ENCODE assay signal across 18 mouse cellular contexts in genomic region chr1:143318381-143318780, GRCm38 (mm10).
A peak's percentile ranks its signal among the peaks of the same experiment; 100 is the strongest.
DNase-seq lines count a peak whose midpoint lies in the region; TF ChIP-seq lines count a peak whose summit lies in the region.
"Had no signal": no experiment of that assay in that cellular context is flagged by ENCODE, and none has a peak within 500 bp of the region (broad histone marks: within the 10 kb centered on the region; RNA-seq: fewer than 3 reads in every experiment).

No protein-coding gene starts in this region.

- DNase-seq in left cerebral cortex, adult 2 months (ENCODE audit: extremely low spot score in 1 of 2, low spot score in 2 of 2): peak; percentile 19 to 24
- no peak for DNase-seq in left cerebral cortex, postnatal 10 days (ENCODE audit: extremely low spot score in 1 of 2, low spot score in 2 of 2)
- peak; percentile 5 to 16 for DNase-seq in right cerebral cortex, postnatal 36 days (ENCODE audit: low spot score in 2 of 2)
- DNase-seq in right cerebral cortex, postnatal 25 days: no peak
- peak; percentile 23 to 24 for DNase-seq in left cerebral cortex, postnatal 14 days (ENCODE audit: low spot score in 2 of 2)
- no peak for DNase-seq in heart, adult 9 months (ENCODE audit: low spot score in 2 of 2)
- DNase-seq in kidney, adult 11 months: no peak
- DNase-seq: adrenal gland, postnatal 14 days; cerebellum, adult 18-20 months; cerebellum, adult 9-11 months; forebrain, postnatal 0 days; gastrocnemius, adult 2 months; gastrocnemius, postnatal 25 days; heart, postnatal 36 days had no signal

- intact Hi-C loops in left cerebral cortex, adult 2 months (cut with DNase I): no loop called here
- intact Hi-C loops in left cerebral cortex, postnatal 10 days (cut with DNase I): no loop called here
- intact Hi-C loops in left cerebral cortex, postnatal 14 days (cut with DNase I): no loop called here

- H3K4me3 ChIP-seq in left cerebral cortex, adult 2 months: peak overlapping the region; percentile 11; the same call in 1 of the 2 replicates
- H3K4me3 ChIP-seq: embryonic facial prominence, embryonic 10.5 days; forebrain, embryonic 13.5 days; gastrocnemius, adult 2 months; heart, embryonic 13.5 days; hindbrain, embryonic 15.5 days had no signal

- TF ChIP-seq CTCF in left cerebral cortex, adult 2 months (IDR thresholded peaks at IDR 0.05): no peak

- H3K27ac ChIP-seq in left cerebral cortex, adult 2 months: no peak overlapping the region
- H3K27ac ChIP-seq: embryonic facial prominence, embryonic 10.5 days; forebrain, embryonic 13.5 days; gastrocnemius, adult 2 months; heart, embryonic 13.5 days; hindbrain, embryonic 15.5 days had no signal

Comparison
In these comparisons a context has a peak if more than half of its experiments do, and no peak if none do; other contexts are left out.
1. DNase-seq: peak in left cerebral cortex, adult 2 months (2 of 2), right cerebral cortex, postnatal 36 days (2 of 2) and left cerebral cortex, postnatal 14 days (2 of 2); none in left cerebral cortex, postnatal 10 days (0 of 2), right cerebral cortex, postnatal 25 days (single experiment), heart, adult 9 months (0 of 2) and kidney, adult 11 months (single experiment).